Mouse (Mus musculus) megakaryocyte, adult 5-6 weeks (primary cell): Measurements from ENCODE around the gene Mbip. TPM values are rescaled to one million over a fixed set of nuclear protein-coding genes. Genes with fewer than 3 reads are reported as not detected.
A peak's percentile ranks its signal among the peaks of the same experiment; 100 is the strongest.

Experiments used
- ATAC-seq: 2 replicates; pipeline ENCODE4 v1.8.0; 2016; ENCODE audit warnings: mild to moderate bottlenecking, inconsistent platforms; ENCODE audit not compliant: poor library complexity, severe bottlenecking
- total RNA-seq, 2 experiments: library from RNA; stranded (forward) in 1 of 2; stranded (reverse) in 1 of 2; fragments of 153-499, 151-499 nt in 1 of 2; fragments of 221-1000, 200-1000 nt in 1 of 2; gene quantifications; 2 replicates each; pipeline versions ENCODE4 v1.2.3 to v1.2.4; 2015 to 2017

Gene Mbip
- total RNA-seq, 2 experiments from 2014 or later: 22.8 to 25.7 TPM

GRCm38 (mm10) chr12:56296524-56296923, 49.2 kb downstream of the Mbip start:
- ATAC-seq: no peak

- ATAC-seq: peak; percentile 43; the same call in 1 of the 2 replicates
Measured at GRCm38 (mm10) chr12:56295160-56295559, 50.5 kb downstream of the Mbip start.

- ATAC-seq: 0 out of 2 replicates have a peak, but pooled peaks have one; percentile 30
Measured at GRCm38 (mm10) chr12:56288548-56288947, 57.1 kb downstream of the Mbip start.

- ATAC-seq: no peak
Measured at GRCm38 (mm10) chr12:56286828-56287227, 58.9 kb downstream of the Mbip start.

- ATAC-seq: no peak
Measured at GRCm38 (mm10) chr12:56284210-56284609, 61.5 kb downstream of the Mbip start.

GRCm38 (mm10) chr12:56281649-56282048, 64.0 kb downstream of the Mbip start:
- ATAC-seq: no peak

Other genes starting within 250 kb of the Mbip start
- gene Nkx2-1, start 191.0 kb upstream of the Mbip start, total RNA-seq (2015): not detected in 2 replicates
- gene Nkx2-1, start 191.0 kb upstream of the Mbip start, total RNA-seq (2017): not detected in 2 replicates